Mouse (Mus musculus) liver, embryonic 14.5 days (tissue): ENCODE measurements at regions not wholly inside any gene's neighbourhood (a gene's known extent, or its start where the extent isn't known, plus 50 kb on each side); places are given as distances from the start of the nearest gene placed in this dataset.

Experiments used
- ATAC-seq: fragments of 200-750 bp; cut with Nextera tagmentation; 2 replicates; pipeline ENCODE4 v1.8.0; 2017; ENCODE audit warnings: moderate number of reproducible peaks, mild to moderate bottlenecking, moderate library complexity; ENCODE audit not compliant: insufficient read depth
- DNase-seq, 3 experiments: peaks; one replicate each; pipeline ENCODE4 v3.0.0-alpha.2; 2012 to 2013; ENCODE audit warnings: low read depth in 3 of 3, low spot score in 3 of 3
- H3K27ac ChIP-seq: fragments of 300-500 bp; sonication (generic); 2 replicates; pipeline ENCODE4 v1.5.1; 2014; ENCODE audit warnings: moderate library complexity, mild to moderate bottlenecking, control low read depth, inconsistent platforms
- H3K27me3 ChIP-seq: fragments of 300-500 bp; sonication (generic); 2 replicates; pipeline ENCODE4 v1.6.1; 2014; ENCODE audit warnings: mild to moderate bottlenecking, low read length, moderate library complexity; ENCODE audit not compliant: control insufficient read depth, insufficient read depth
- H3K36me3 ChIP-seq: fragments of 300-500 bp; sonication (generic); replicated peaks from 2 replicates; pipeline ENCODE4 v1.6.1; 2014; ENCODE audit warnings: low read depth; ENCODE audit not compliant: control insufficient read depth, insufficient read depth
- H3K4me1 ChIP-seq, 2 experiments: fragments of 200-500 bp in 1 of 2; fragments of 300-500 bp in 1 of 2; sonication (generic) in 1 of 2; replicated peaks; 2 replicates each; pipeline ENCODE4 v1.6.1; 2012 to 2014; ENCODE audit warnings: antibody characterized with exemption in 1 of 2, inconsistent platforms in 1 of 2, low read length in 1 of 2; ENCODE audit not compliant: control insufficient read depth in 2 of 2, insufficient read depth in 2 of 2
- H3K4me2 ChIP-seq: fragments of 300-500 bp; sonication (generic); 2 replicates; pipeline ENCODE4 v1.6.1; 2014; ENCODE audit warnings: low read depth, mild to moderate bottlenecking, control low read depth, moderate library complexity
- H3K4me3 ChIP-seq, 2 experiments: fragments of 200-500 bp in 1 of 2; fragments of 300-500 bp in 1 of 2; sonication (generic) in 1 of 2; 2 replicates each; pipeline ENCODE4 v1.5.1; 2012 to 2014; ENCODE audit warnings: low read depth in 2 of 2, low read length in 2 of 2, mild to moderate bottlenecking in 2 of 2, control low read depth in 1 of 2, inconsistent platforms in 1 of 2, moderate library complexity in 1 of 2; ENCODE audit not compliant: insufficient read depth in 1 of 2
- H3K9ac ChIP-seq: fragments of 300-500 bp; sonication (generic); replicated peaks from 2 replicates; pipeline ENCODE4 v1.6.1; 2014; ENCODE audit warnings: mild to moderate bottlenecking, control low read depth, moderate library complexity
- H3K9me3 ChIP-seq: fragments of 300-500 bp; sonication (generic); 2 replicates; pipeline ENCODE4 v1.6.1; 2016; ENCODE audit warnings: low read length, mixed read lengths; ENCODE audit not compliant: control insufficient read depth
- CTCF ChIP-seq: IDR thresholded peaks from 2 replicates; pipeline ENCODE4 v1.5.1; 2016; ENCODE audit warnings: antibody characterized with exemption, low read depth, control low read depth
- EP300 ChIP-seq: IDR thresholded peaks from 2 replicates; pipeline ENCODE4 v1.6.1; 2016; ENCODE audit warnings: antibody characterized with exemption, low read depth
- WGBS: fragments of 180-500 bp; shearing (Covaris S2); extraction: QIAGEN DNeasy Blood & Tissue Kit; methylation state at CpG from one replicate; pipeline ENCODE4 v1.1.7; 2014; ENCODE audit not compliant: insufficient replicate concordance; 5-methylcytosine and 5-hydroxymethylcytosine counted together

DNA sequence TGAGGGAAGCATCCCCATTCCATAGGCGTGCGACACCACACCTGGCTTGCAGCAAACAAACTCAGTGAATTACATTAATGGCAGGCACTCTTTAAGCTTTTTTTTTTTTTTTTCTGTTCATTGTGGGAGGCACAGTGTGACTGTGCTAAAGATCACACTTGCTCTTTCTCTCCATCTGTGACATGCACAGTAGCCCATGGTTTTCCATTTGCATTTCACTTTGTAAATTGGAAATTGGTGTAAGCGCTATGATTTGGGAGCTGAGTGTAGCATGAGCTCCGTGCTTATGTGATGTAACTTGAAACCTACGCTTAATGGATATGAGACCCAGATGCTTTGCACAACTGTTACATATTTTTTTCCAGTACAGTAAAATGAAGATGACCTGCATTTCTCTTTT lies 431.2 kb downstream of the Ccser2 start:
- 68% methylated on average over 5 of the region's 5 CpGs for WGBS
- TF ChIP-seq EP300: no peak
- TF ChIP-seq CTCF: no peak
- no peak overlapping the region for H3K4me3 ChIP-seq

GRCm38 (mm10) chr14:36527310-36527709 lies 432.6 kb downstream of the 4930474N05Rik start:
- no peaks in the 10 kb centered on the region for H3K36me3 ChIP-seq
- no peak for TF ChIP-seq CTCF
- no peak overlapping the region for H3K27ac ChIP-seq
- H3K4me3 ChIP-seq: no peak overlapping the region
- H3K9me3 ChIP-seq: no peaks in the 10 kb centered on the region
- no peak overlapping the region for H3K4me2 ChIP-seq
- no peaks in the 10 kb centered on the region for H3K4me1 ChIP-seq
- WGBS: 29% methylated on average over 1 of the region's 1 CpGs
- no peak overlapping the region for H3K9ac ChIP-seq
- ATAC-seq (no peak), DNase-seq (no peak)
- no peaks in the 10 kb centered on the region for H3K27me3 ChIP-seq

More for the DNA sequence above, 431.2 kb downstream of the Ccser2 start:
- no peaks in the 10 kb centered on the region for H3K4me1 ChIP-seq
- no peaks in the 10 kb centered on the region for H3K9me3 ChIP-seq
- H3K27me3 ChIP-seq: no peaks in the 10 kb centered on the region
- no peak overlapping the region for H3K4me2 ChIP-seq
- no peaks in the 10 kb centered on the region for H3K36me3 ChIP-seq
- ATAC-seq: no peak
- DNase-seq: no peak
- no peak overlapping the region for H3K27ac ChIP-seq
- H3K9ac ChIP-seq: no peak overlapping the region

- Histone ChIP-seq H3K4me2 (no peak overlapping the region), H3K36me3 (no peaks in the 10 kb centered on the region), H3K9me3 (no peaks in the 10 kb centered on the region), H3K27ac (no peak overlapping the region), H3K4me3 (no peak overlapping the region), H3K27me3 (no peaks in the 10 kb centered on the region), H3K4me1 (no peaks in the 10 kb centered on the region), H3K9ac (no peak overlapping the region)
- DNase-seq (no peak), ATAC-seq (no peak)
- no peak for TF ChIP-seq CTCF
- no peak for TF ChIP-seq EP300
Observed at GRCm38 (mm10) chr14:36525591-36526037, 430.9 kb downstream of the 4930474N05Rik start.

DNA sequence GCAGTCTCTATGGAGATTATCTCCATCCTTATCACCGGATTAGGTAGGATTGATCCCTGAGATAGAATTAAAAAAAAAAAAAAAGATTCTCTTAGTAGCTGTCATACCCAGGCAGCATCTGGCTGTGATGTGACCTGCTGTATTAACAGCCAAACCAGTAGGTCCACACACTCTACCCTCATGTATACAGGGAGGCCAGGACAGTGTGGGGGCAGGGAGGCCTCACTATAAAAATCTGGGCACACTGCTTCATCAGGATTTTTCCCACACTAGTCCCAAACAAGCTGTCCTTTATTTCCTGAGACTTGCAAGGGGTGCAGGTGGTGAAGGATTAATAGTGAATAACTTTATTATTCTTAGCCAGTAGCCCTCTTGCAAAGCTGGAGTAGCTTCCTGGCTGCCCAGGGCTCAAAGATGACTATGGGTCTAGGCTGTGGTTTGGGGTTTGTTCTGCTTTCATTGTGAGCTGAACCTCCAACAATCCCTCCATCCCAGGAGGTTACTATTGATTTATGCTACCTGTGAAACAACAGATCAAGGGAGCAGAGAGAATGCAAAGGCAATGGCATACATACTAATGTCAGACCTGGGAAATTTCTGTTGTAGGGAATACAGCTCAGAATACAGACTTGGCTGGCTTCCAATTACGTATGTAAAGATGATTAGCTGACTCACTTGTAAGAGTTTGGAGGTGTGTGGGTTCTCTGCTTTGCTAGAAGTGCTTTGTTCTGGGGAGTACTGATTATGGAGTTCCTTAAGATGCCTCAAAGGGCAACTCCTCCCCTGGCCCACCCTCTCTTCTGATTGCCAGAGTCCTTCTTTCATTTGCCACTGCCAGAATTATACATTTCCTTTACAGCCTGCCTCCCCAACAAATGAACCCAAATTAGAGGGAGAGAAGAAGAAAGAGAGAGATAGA lies 407.6 kb downstream of the 4930474N05Rik start:
- no peak overlapping the region for H3K4me3 ChIP-seq
- H3K36me3 ChIP-seq: no peaks in the 10 kb centered on the region
- 52% methylated on average over 2 of the region's 2 CpGs for WGBS
- no peak overlapping the region for H3K4me2 ChIP-seq
- H3K27ac ChIP-seq: no peak overlapping the region
- DNase-seq (no peak), ATAC-seq (no peak)
- no peaks in the 10 kb centered on the region for H3K4me1 ChIP-seq
- TF ChIP-seq EP300: no peak
- TF ChIP-seq CTCF: no peak
- H3K9me3 ChIP-seq: no peaks in the 10 kb centered on the region
- H3K27me3 ChIP-seq: no peaks in the 10 kb centered on the region
- H3K9ac ChIP-seq: no peak overlapping the region

DNA sequence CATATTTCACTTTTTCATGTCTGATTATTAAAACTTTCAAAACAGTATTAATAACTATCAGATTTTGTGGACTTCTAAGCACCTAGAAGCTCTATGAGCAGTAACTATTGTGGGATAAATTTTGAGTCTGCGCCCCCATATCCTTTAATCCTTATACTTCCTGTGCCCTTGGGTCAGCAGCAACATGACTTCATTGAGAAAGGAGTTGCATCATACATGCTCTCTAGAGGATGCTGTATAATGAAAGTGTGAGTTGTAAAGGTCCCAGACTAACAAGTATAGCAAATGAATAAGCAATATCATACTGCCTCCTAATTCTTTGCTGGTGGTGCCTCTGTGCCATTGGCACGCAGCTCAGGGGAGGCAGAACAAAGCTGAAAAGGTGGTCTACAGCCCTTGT lies 404.6 kb downstream of the 4930474N05Rik start:
- WGBS: 51% methylated on average over 2 of the region's 2 CpGs
- H3K9me3 ChIP-seq: no peaks in the 10 kb centered on the region

More for the DNA sequence above, 404.6 kb downstream of the 4930474N05Rik start:
- Histone ChIP-seq H3K36me3 (no peaks in the 10 kb centered on the region), H3K9ac (no peak overlapping the region), H3K4me3 (no peak overlapping the region), H3K4me2 (no peak overlapping the region), H3K4me1 (no peaks in the 10 kb centered on the region), H3K27ac (no peak overlapping the region), H3K27me3 (no peaks in the 10 kb centered on the region)
- DNase-seq (no peak), ATAC-seq (no peak)
- TF ChIP-seq EP300 (no peak), CTCF (no peak)
